Mouse (Mus musculus) forebrain, embryonic 10.5 days (tissue): ENCODE results near the gene Hoxd12. TPM values are rescaled to one million over a fixed set of nuclear protein-coding genes. Genes with fewer than 3 reads are reported as not detected.

ENCODE experiments used
- DNase-seq: peaks from one replicate; pipeline ENCODE4 v3.0.0-alpha.2; 2017; ENCODE audit warnings: low spot score; ENCODE audit errors: extremely low spot score
- H3K27ac ChIP-seq: fragments of 300-500 bp; sonication (generic); 2 replicates; pipeline ENCODE4 v1.5.1; 2016; ENCODE audit warnings: mild to moderate bottlenecking
- H3K27me3 ChIP-seq: fragments of 300-500 bp; sonication (generic); 2 replicates; pipeline ENCODE4 v1.6.1; 2016; ENCODE audit warnings: mild to moderate bottlenecking; ENCODE audit not compliant: poor library complexity, severe bottlenecking
- H3K36me3 ChIP-seq: fragments of 300-500 bp; sonication (generic); replicated peaks from 2 replicates; pipeline ENCODE4 v1.6.1; 2016; ENCODE audit warnings: mild to moderate bottlenecking, moderate library complexity
- H3K4me1 ChIP-seq: fragments of 300-500 bp; sonication (generic); 2 replicates; pipeline ENCODE4 v1.6.1; 2016
- H3K4me3 ChIP-seq: fragments of 300-500 bp; sonication (generic); 2 replicates; pipeline ENCODE4 v1.5.1; 2016; ENCODE audit warnings: mild to moderate bottlenecking, moderate library complexity
- H3K9me3 ChIP-seq: fragments of 300-500 bp; sonication (generic); 2 replicates; pipeline ENCODE4 v1.6.1; 2016; ENCODE audit warnings: mild to moderate bottlenecking, moderate library complexity
- WGBS: fragments of 180-500 bp; shearing (Covaris S2); methylation state at CpG from one replicate; pipeline ENCODE4 v1.1.7; 2016; 5-methylcytosine and 5-hydroxymethylcytosine counted together
- polyA plus RNA-seq: library from polyadenylated mRNA; unstranded; fragments of >200 nt; fragmentation: Nextera tagmentation; extraction: Ambion mirVana; gene quantifications from 2 replicates; pipeline ENCODE4 v1.2.1, GENCODE M21; 2016

The Hoxd12 gene
- polyA plus RNA-seq, 1 experiment from 2014 or later = not detected

GRCm38 (mm10) chr2:74657251-74658023 is 17.4 kb upstream of the Hoxd12 start:
- Histone ChIP-seq H3K4me1 (peaks cover 20% of the 10 kb centered on the region), H3K4me3 (peak overlapping the region; percentile 15; the same call in 1 of the 2 replicates), H3K27ac (no peak overlapping the region), H3K27me3 (peaks cover 100% of the 10 kb centered on the region), H3K9me3 (0 out of 2 replicates have a peak, but pooled peaks cover 4% of the 10 kb centered on the region), H3K36me3 (no peaks in the 10 kb centered on the region)
- peak; percentile 61 for DNase-seq
- 3% methylated on average over 62 of the region's 62 CpGs for WGBS

GRCm38 (mm10) chr2:74658024-74658666 is 16.7 kb upstream of the Hoxd12 start:
- under 1% methylated on average over 15 of the region's 15 CpGs for WGBS
- H3K36me3 ChIP-seq = no peaks in the 10 kb centered on the region
- H3K27ac ChIP-seq = no peak overlapping the region
- no peak for DNase-seq
- H3K4me3 ChIP-seq = no peak overlapping the region
- peaks cover 100% of the 10 kb centered on the region for H3K27me3 ChIP-seq
- peaks cover 20% of the 10 kb centered on the region for H3K4me1 ChIP-seq
- H3K9me3 ChIP-seq = 0 out of 2 replicates have a peak, but pooled peaks cover 4% of the 10 kb centered on the region

GRCm38 (mm10) chr2:74658667-74659371 is 16.0 kb upstream of the Hoxd12 start:
- Histone ChIP-seq H3K36me3 (no peaks in the 10 kb centered on the region), H3K27me3 (peaks cover 100% of the 10 kb centered on the region), H3K27ac (no peak overlapping the region), H3K4me1 (peaks cover 20% of the 10 kb centered on the region), H3K4me3 (no peak overlapping the region), H3K9me3 (0 out of 2 replicates have a peak, but pooled peaks cover 4% of the 10 kb centered on the region)
- peak; percentile 67 for DNase-seq
- WGBS = under 1% methylated on average over 47 of the region's 47 CpGs

GRCm38 (mm10) chr2:74659507-74660005 is 15.3 kb upstream of the Hoxd12 start, which contains the start of gene Evx2:
TSS of gene Evx2 (minus strand) at chr2:74659557.
- Histone ChIP-seq H3K36me3 (no peaks in the 10 kb centered on the region), H3K27me3 (peaks cover 100% of the 10 kb centered on the region), H3K9me3 (0 out of 2 replicates have a peak, but pooled peaks cover 4% of the 10 kb centered on the region), H3K27ac (no peak within 1 kb of the TSS), H3K4me1 (peaks cover 20% of the 10 kb centered on the region), H3K4me3 (no peak within 1 kb of the TSS)
- DNase-seq = no peak
- 3% methylated on average over 28 of the region's 28 CpGs for WGBS

- no peak overlapping the region for H3K4me3 ChIP-seq
- no peaks in the 10 kb centered on the region for H3K36me3 ChIP-seq
- 2% methylated on average over 30 of the region's 30 CpGs for WGBS
- H3K4me1 ChIP-seq = peaks cover 16% of the 10 kb centered on the region
- H3K27me3 ChIP-seq = peaks cover 100% of the 10 kb centered on the region
- no peaks in the 10 kb centered on the region for H3K9me3 ChIP-seq
- H3K27ac ChIP-seq = no peak overlapping the region
- DNase-seq = peak; percentile 48
These were observed 14.1 kb upstream of the Hoxd12 start for GRCm38 (mm10) chr2:74660421-74661375.

GRCm38 (mm10) chr2:74661685-74662084 is 13.1 kb upstream of the Hoxd12 start:
- H3K4me3 ChIP-seq = peak overlapping the region; percentile 25; the same call in 1 of the 2 replicates
- peak; percentile 75 for DNase-seq
- H3K27me3 ChIP-seq = peaks cover 100% of the 10 kb centered on the region
- no peak overlapping the region for H3K27ac ChIP-seq
- no peaks in the 10 kb centered on the region for H3K36me3 ChIP-seq
- WGBS = under 1% methylated on average over 14 of the region's 14 CpGs
- H3K9me3 ChIP-seq = no peaks in the 10 kb centered on the region
- peaks cover 10% of the 10 kb centered on the region for H3K4me1 ChIP-seq

GRCm38 (mm10) chr2:74663291-74663925 is 11.4 kb upstream of the Hoxd12 start:
- WGBS = 5% methylated on average over 18 of the region's 18 CpGs
- H3K27ac ChIP-seq = no peak overlapping the region
- DNase-seq = peak; percentile 74

GRCm38 (mm10) chr2:74666411-74666810 is 8.4 kb upstream of the Hoxd12 start:
- Histone ChIP-seq H3K4me3 (no peak overlapping the region), H3K36me3 (no peaks in the 10 kb centered on the region), H3K27ac (no peak overlapping the region), H3K27me3 (peaks cover 100% of the 10 kb centered on the region), H3K4me1 (peaks cover 16% of the 10 kb centered on the region), H3K9me3 (no peaks in the 10 kb centered on the region)
- peak; percentile 26 for DNase-seq
- 2% methylated on average over 7 of the region's 7 CpGs for WGBS

More at GRCm38 (mm10) chr2:74663291-74663925, 11.4 kb upstream of the Hoxd12 start:
- Histone ChIP-seq H3K9me3 (no peaks in the 10 kb centered on the region), H3K27me3 (peaks cover 100% of the 10 kb centered on the region), H3K36me3 (no peaks in the 10 kb centered on the region), H3K4me3 (no peak overlapping the region), H3K4me1 (peaks cover 16% of the 10 kb centered on the region)

GRCm38 (mm10) chr2:74667191-74667841 is 7.5 kb upstream of the Hoxd12 start:
- Histone ChIP-seq H3K27me3 (peaks cover 100% of the 10 kb centered on the region), H3K4me1 (peaks cover 13% of the 10 kb centered on the region), H3K4me3 (no peak overlapping the region; the same call in 1 of the 2 replicates), H3K27ac (no peak overlapping the region), H3K9me3 (no peaks in the 10 kb centered on the region), H3K36me3 (no peaks in the 10 kb centered on the region)
- 2% methylated on average over 36 of the region's 36 CpGs for WGBS
- peak; percentile 46 for DNase-seq

GRCm38 (mm10) chr2:74667842-74668357 is 6.9 kb upstream of the Hoxd12 start, which contains the start of gene Hoxd13:
TSS of gene Hoxd13 (plus strand) at chr2:74668310.
- Histone ChIP-seq H3K27me3 (peaks cover 100% of the 10 kb centered on the region), H3K27ac (no peak within 1 kb of the TSS), H3K4me1 (peaks cover 18% of the 10 kb centered on the region), H3K36me3 (no peaks in the 10 kb centered on the region), H3K9me3 (no peaks in the 10 kb centered on the region), H3K4me3 (peak within 1 kb of the TSS; percentile 51)
- under 1% methylated on average over 49 of the region's 51 CpGs for WGBS
- DNase-seq = no peak
